Mouse (Mus musculus) bone marrow, adult 2 months (tissue): ENCODE data around the gene C1qbp.

Experiments
- CTCF ChIP-seq: fragments of 200-500 bp; IDR thresholded peaks from 2 replicates; pipeline ENCODE4 v1.5.1; 2011; ENCODE audit warnings: low read length, control low read depth; ENCODE audit not compliant: control insufficient read depth, insufficient read depth
- POLR2A ChIP-seq: fragments of 200-500 bp; IDR thresholded peaks from 2 replicates; pipeline ENCODE4 v1.6.1; 2011; ENCODE audit warnings: low read depth, mild to moderate bottlenecking, control low read depth, low read length, borderline replicate concordance; ENCODE audit not compliant: control insufficient read depth

- no peak for TF ChIP-seq POLR2A
- no peak for TF ChIP-seq CTCF
These were observed 29.9 kb upstream of the C1qbp start for GRCm38 (mm10) chr11:71012743-71013142.
